Mouse (Mus musculus) layer of hippocampus, adult 9-10 months (tissue): ENCODE results near the gene Olfr599.
"Not testable (repeated sequence)": the region's sequence is repeated elsewhere in the genome, so short reads cannot be mapped to it uniquely, and the experiment has no call there.

ENCODE experiments used
- DNase-seq: peaks from one replicate; pipeline ENCODE4 v3.0.0; 2022; ENCODE audit warnings: low spot score

Olfr599 gene

GRCm38 (mm10) chr7:103335617-103336016 lies at the start of gene Olfr599:
Olfr599 (plus strand) TSS chr7:103335917.
- no peak for DNase-seq

GRCm38 (mm10) chr7:103305348-103305747 lies 30.4 kb upstream of the Olfr599 start, which contains the start of gene Olfr596:
Olfr596 (plus strand) TSS chr7:103305648.
- DNase-seq = not testable (repeated sequence)

DNA sequence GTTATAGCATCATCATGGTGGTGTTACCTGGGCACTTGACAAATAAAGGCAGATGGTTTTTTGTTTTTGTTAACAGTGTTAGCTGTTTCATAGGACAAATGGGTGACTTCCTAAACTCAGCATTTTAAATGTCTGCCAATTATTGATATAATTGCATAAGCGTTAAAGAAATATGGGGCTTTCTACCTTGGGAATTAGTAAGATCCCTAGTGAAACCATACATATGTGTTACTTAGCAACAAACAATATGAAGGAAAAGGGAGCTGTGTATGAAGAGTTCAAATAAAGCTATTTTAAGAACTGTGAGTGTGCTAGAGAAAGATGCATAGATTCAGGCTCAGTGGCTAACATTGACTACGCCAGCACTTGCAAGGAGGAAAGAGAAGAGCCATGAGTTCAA lies 19.7 kb upstream of the Olfr599 start, which contains the start of gene Olfr597:
TSS of gene Olfr597 (plus strand) at position 301 of the 400 bp plus-strand sequence.
- DNase-seq = not testable (repeated sequence)

DNA sequence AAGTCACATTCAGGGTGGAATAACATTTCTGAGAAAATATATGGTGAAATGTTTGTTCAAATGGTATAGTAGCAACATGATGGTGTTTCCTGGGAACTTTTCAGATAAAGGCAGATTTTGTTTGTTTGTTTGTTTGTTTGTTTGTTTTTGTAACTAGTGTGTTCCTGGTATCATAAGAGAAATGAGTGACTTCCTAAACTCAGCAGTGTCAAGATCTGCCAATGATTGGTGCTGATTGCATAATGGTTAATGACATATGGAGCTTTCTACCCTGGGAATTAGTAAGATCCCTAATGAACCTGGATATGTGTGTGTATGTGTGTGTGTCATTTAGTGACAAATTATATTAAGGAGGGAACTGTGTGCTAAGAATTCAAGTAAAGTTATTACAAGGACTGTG lies 12.4 kb upstream of the Olfr599 start, which contains the start of gene Olfr598:
TSS of gene Olfr598 (plus strand) at position 301 of the 400 bp plus-strand sequence.
- no peak for DNase-seq

DNA sequence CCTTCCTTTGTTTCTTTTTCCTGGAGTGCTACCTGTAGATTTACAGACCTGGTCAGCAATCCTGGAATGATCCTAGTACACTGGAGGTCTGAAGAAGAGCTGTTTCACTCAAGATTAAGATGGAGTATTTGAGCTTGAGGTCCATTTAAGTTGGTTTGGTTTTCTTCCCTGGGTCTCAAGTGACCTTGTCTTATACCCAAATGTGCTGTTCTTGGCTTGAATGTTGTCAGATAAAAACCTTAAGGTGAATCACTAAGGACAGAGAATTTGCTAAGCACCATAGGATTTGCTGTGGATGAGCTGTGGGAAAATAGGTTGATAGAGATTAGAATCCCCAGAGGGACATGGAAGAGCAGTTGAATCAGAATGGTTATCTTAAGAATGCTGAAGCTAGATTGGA lies 13.9 kb downstream of the Olfr599 start, which contains the start of gene Olfr600:
TSS of gene Olfr600 (minus strand) at position 101 of the 400 bp plus-strand sequence.
- DNase-seq = no peak

DNA sequence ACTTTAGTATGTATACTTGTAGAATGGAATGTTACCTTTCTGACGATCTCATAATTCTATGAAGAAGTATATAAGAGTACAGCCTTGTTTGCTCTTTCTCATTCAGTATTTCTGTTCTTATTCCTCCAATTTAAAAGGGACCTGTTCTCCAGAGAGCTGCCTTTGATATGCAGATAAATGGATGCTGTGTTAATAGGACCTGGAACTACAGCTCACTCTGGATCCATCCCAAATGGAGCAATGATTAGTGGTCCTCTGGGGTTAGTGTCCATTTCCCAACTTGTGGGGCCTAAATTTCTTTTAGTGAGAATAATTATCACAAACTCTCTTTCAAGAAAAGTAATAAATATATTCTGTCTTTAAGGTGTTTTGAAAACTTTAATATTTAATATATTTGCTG lies 26.8 kb downstream of the Olfr599 start, which contains the start of gene Olfr601:
TSS of gene Olfr601 (minus strand) at position 101 of the 400 bp plus-strand sequence.
- DNase-seq = no peak

DNA sequence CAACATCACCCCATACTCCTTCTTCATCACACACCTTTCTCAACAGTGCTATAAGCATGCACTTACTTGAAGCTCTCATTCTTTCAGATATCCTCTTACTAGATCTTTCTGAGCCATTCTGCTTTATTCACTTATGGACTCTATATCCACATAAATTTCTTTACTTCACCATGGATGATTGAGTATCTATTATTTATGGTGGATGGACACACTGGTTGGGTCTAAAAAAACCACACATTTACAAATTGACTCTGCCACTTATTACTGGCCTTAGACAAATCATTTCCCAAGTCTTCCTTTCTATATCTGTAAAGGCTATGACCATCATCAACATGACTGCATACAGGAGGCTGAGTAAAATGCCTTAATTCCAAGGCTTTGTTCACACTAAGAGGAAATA lies 50.4 kb downstream of the Olfr599 start, which contains the start of gene Olfr603:
TSS of gene Olfr603 (minus strand) at position 101 of the 400 bp plus-strand sequence.
- no peak for DNase-seq
